Mouse (Mus musculus) liver, postnatal 0 days (tissue): ENCODE measurements around the gene Vgf.

Source experiments
- CTCF ChIP-seq: sonication (generic); IDR thresholded peaks from 2 replicates; pipeline ENCODE4 v1.5.1; 2016; ENCODE audit warnings: antibody characterized with exemption, low read depth
- EP300 ChIP-seq: IDR thresholded peaks from 2 replicates; pipeline ENCODE4 v1.6.1; 2016; ENCODE audit warnings: antibody characterized with exemption, low read depth, mild to moderate bottlenecking

- TF ChIP-seq CTCF (no peak), EP300 (no peak)
These were observed 18.9 kb upstream of the Vgf start for GRCm38 (mm10) chr5:137007276-137007675.
